Mouse (Mus musculus): ENCODE data around the gene Nanp. TPM values are rescaled to one million over a fixed set of nuclear protein-coding genes. Genes with fewer than 3 reads are reported as not detected.

Gene Nanp
- 52.4 and 58.9 TPM in 2 replicates for polyA plus RNA-seq (2014; fragmentation: Nextera tagmentation; extraction: Ambion mirVana)

DNA sequence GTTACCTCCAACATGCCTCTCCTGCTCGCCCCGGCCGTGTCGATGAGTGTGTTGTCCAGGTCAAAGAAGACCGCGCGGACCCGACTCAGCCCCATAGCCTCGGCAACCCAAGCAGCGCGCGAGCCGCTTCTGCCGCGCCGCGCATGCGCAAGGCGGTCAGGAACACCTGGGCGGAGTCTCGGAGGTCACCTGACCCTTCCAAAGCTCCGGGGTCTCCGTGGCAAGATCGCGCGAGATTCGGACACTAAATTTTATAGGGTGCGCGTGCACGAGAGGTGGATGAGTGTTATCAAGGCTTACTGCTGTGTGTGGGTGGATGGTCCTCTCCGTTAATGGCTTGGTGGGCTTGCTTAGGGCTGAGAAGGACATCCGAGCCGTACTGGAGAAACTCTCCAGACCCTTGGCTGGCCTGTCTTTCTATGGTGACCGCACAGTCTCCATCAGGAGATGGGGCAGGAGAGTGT lies at the start of gene Nanp, which contains the start of gene Ninl:
TSS of gene Nanp (minus strand) at position 167 of the 464 bp plus-strand sequence.
TSS of gene Ninl (minus strand) at position 151 of the 464 bp plus-strand sequence.
- H3K4me2 ChIP-seq = peak within 1 kb of the TSS; percentile 71
- H3K9ac ChIP-seq (ENCODE audit: low read length) = peak within 1 kb of the TSS; percentile 97
- H3K27ac ChIP-seq (ENCODE audit: low read depth, low read length) = peak within 1 kb of the TSS; percentile 40; the same call in 1 of the 2 replicates
- peak; percentile 97 for ATAC-seq (ENCODE audit: low FRiP score)
- peak; percentile 99 for DNase-seq (ENCODE audit: low spot score, missing footprints)
- no peaks in the 10 kb centered on the region for H3K27me3 ChIP-seq (ENCODE audit: control insufficient read depth, insufficient read depth, low read length)
- H3K9me3 ChIP-seq (ENCODE audit: control insufficient read depth, low read length) = no peaks in the 10 kb centered on the region
- H3K4me1 ChIP-seq (ENCODE audit: control insufficient read depth, insufficient read depth, low read length) = peaks cover 4% of the 10 kb centered on the region; the same call in 1 of the 2 replicates
- H3K4me3 ChIP-seq (ENCODE audit: low read depth, low read length) = peak within 1 kb of the TSS; percentile 87
- H3K36me3 ChIP-seq (ENCODE audit: control insufficient read depth, insufficient read depth, low read length) = no peaks in the 10 kb centered on the region
- WGBS = under 1% methylated on average over 34 of the region's 34 CpGs

GRCm38 (mm10) chr2:151056637-151057036 lies 17.4 kb upstream of the Nanp start:
- 93% methylated on average over 1 of the region's 1 CpGs for WGBS
- Histone ChIP-seq H3K9me3 (ENCODE audit: control insufficient read depth, low read length) (no peaks in the 10 kb centered on the region), H3K36me3 (ENCODE audit: control insufficient read depth, insufficient read depth, low read length) (no peaks in the 10 kb centered on the region), H3K4me2 (no peak overlapping the region), H3K9ac (ENCODE audit: low read length) (no peak overlapping the region), H3K27me3 (ENCODE audit: control insufficient read depth, insufficient read depth, low read length) (no peaks in the 10 kb centered on the region), H3K27ac (ENCODE audit: low read depth, low read length) (no peak overlapping the region), H3K4me1 (ENCODE audit: control insufficient read depth, insufficient read depth, low read length) (no peaks in the 10 kb centered on the region), H3K4me3 (ENCODE audit: low read depth, low read length) (no peak overlapping the region)
- no peak for DNase-seq (ENCODE audit: low spot score, missing footprints)
- ATAC-seq (ENCODE audit: low FRiP score) = no peak

- Histone ChIP-seq H3K4me1 (ENCODE audit: control insufficient read depth, insufficient read depth, low read length) (peaks cover 4% of the 10 kb centered on the region; the same call in 1 of the 2 replicates), H3K9me3 (ENCODE audit: control insufficient read depth, low read length) (no peaks in the 10 kb centered on the region)
- ATAC-seq (ENCODE audit: low FRiP score) = no peak
Observed at GRCm38 (mm10) chr2:151040411-151040810, 1.2 kb upstream of the Nanp start.

DNA sequence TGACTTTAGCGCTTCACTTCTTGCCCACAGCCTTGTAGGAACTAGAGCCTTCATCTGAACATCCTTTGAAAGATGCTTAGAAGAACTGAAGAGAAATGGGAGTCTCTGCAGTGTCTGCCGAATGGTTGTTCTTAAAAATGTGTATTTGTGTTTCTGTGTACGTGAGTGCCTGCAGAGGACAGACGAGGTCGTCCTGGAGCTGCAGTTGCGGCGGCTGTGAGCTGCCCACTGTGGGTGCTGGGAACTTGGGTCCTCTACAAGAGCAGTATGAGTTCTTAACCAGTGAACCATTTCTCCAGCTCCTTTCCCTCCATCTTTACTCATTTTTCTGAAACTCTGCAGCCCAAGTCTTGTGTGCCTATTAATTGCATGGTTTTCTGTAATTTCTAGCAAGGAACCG lies 528 bp upstream of the Nanp start:
- peak; percentile 84 for DNase-seq (ENCODE audit: low spot score, missing footprints)
- peaks cover 4% of the 10 kb centered on the region; the same call in 1 of the 2 replicates for H3K4me1 ChIP-seq (ENCODE audit: control insufficient read depth, insufficient read depth, low read length)
- H3K4me2 ChIP-seq = peak overlapping the region; percentile 71
- peak overlapping the region; percentile 87 for H3K4me3 ChIP-seq (ENCODE audit: low read depth, low read length)
- no peak overlapping the region for H3K27ac ChIP-seq (ENCODE audit: low read depth, low read length)
- H3K9me3 ChIP-seq (ENCODE audit: control insufficient read depth, low read length) = no peaks in the 10 kb centered on the region
- H3K27me3 ChIP-seq (ENCODE audit: control insufficient read depth, insufficient read depth, low read length) = no peaks in the 10 kb centered on the region
- peak overlapping the region; percentile 97 for H3K9ac ChIP-seq (ENCODE audit: low read length)
- peak; percentile 26 for ATAC-seq (ENCODE audit: low FRiP score)
- H3K36me3 ChIP-seq (ENCODE audit: control insufficient read depth, insufficient read depth, low read length) = no peaks in the 10 kb centered on the region
- WGBS = 44% methylated on average over 8 of the region's 8 CpGs

More at GRCm38 (mm10) chr2:151040411-151040810, 1.2 kb upstream of the Nanp start:
- WGBS = 85% methylated on average over 1 of the region's 1 CpGs
- no peak for DNase-seq (ENCODE audit: low spot score, missing footprints)
- Histone ChIP-seq H3K27ac (ENCODE audit: low read depth, low read length) (no peak overlapping the region), H3K9ac (ENCODE audit: low read length) (no peak overlapping the region), H3K27me3 (ENCODE audit: control insufficient read depth, insufficient read depth, low read length) (no peaks in the 10 kb centered on the region), H3K36me3 (ENCODE audit: control insufficient read depth, insufficient read depth, low read length) (no peaks in the 10 kb centered on the region), H3K4me2 (no peak overlapping the region), H3K4me3 (ENCODE audit: low read depth, low read length) (no peak overlapping the region)

DNA sequence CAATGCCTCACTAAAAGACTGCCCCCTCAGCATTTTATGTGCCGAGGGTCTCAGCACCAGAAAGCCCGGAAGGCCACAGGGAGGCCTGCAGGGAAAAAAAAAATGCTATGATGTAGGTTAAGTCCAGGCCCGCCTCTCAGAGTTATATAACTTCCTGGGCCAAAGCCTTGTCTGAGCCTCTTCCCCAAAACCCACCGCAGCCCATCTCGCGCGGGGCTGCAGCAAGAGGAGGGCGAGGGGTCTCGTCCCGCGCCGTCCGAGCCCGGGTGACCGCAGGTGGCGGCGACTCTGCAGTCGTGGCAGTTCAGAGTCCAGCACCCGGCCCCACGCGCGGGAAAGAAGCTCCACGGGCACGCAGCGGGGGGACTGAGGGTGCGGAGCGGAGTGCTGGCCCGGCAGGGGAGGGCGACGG lies 381 bp downstream of the Nanp start:
- H3K4me2 ChIP-seq = peak overlapping the region; percentile 71
- no peaks in the 10 kb centered on the region for H3K9me3 ChIP-seq (ENCODE audit: control insufficient read depth, low read length)
- H3K4me3 ChIP-seq (ENCODE audit: low read depth, low read length) = peak overlapping the region; percentile 87
- H3K4me1 ChIP-seq (ENCODE audit: control insufficient read depth, insufficient read depth, low read length) = peaks cover 4% of the 10 kb centered on the region; the same call in 1 of the 2 replicates
- peak; percentile 82 for ATAC-seq (ENCODE audit: low FRiP score)
- under 1% methylated on average over 25 of the region's 30 CpGs for WGBS
- peak overlapping the region; percentile 40; the same call in 1 of the 2 replicates for H3K27ac ChIP-seq (ENCODE audit: low read depth, low read length)
- H3K36me3 ChIP-seq (ENCODE audit: control insufficient read depth, insufficient read depth, low read length) = no peaks in the 10 kb centered on the region
- DNase-seq (ENCODE audit: low spot score, missing footprints) = peak; percentile 96
- H3K9ac ChIP-seq (ENCODE audit: low read length) = peak overlapping the region; percentile 97
- H3K27me3 ChIP-seq (ENCODE audit: control insufficient read depth, insufficient read depth, low read length) = no peaks in the 10 kb centered on the region

DNA sequence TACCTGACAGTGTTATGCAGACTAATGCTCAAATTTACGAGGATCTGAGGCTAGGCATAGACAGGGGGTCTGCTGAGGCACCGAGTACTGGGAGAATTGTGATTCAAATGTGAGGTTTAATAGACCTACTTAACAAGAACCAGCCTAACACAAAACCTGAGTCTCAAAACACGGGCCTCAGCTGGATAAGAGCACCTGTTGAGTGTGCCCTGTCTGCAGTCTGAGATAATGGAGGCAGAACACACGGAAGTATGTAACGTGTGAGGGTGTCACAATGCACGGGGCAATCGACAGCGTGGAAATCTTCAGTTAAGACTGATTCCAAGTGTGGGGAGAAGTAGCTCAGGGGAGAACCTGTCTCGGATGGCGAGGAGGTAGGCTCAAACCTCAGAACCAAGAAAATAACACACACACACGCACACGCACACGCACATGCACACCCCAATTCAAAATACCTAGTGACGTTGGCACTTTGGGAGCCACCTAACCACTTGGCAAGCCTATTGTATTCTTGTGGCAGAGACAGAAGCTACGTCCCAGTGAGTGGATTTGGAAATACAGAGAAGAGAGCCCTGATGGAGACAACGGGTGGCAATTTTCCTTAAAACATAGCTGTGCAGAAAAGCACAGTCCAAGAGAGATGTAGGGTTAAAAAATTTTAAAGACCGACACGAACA lies 1.2 kb downstream of the Nanp start:
- Histone ChIP-seq H3K36me3 (ENCODE audit: control insufficient read depth, insufficient read depth, low read length) (no peaks in the 10 kb centered on the region), H3K4me3 (ENCODE audit: low read depth, low read length) (peak overlapping the region; percentile 87), H3K9me3 (ENCODE audit: control insufficient read depth, low read length) (no peaks in the 10 kb centered on the region), H3K27me3 (ENCODE audit: control insufficient read depth, insufficient read depth, low read length) (no peaks in the 10 kb centered on the region), H3K27ac (ENCODE audit: low read depth, low read length) (no peak overlapping the region), H3K4me1 (ENCODE audit: control insufficient read depth, insufficient read depth, low read length) (peaks cover 4% of the 10 kb centered on the region; the same call in 1 of the 2 replicates), H3K9ac (ENCODE audit: low read length) (peak overlapping the region; percentile 97), H3K4me2 (peak overlapping the region; percentile 71)
- DNase-seq (ENCODE audit: low spot score, missing footprints) (peak; percentile 85), ATAC-seq (ENCODE audit: low FRiP score) (no peak)
- 67% methylated on average over 18 of the region's 18 CpGs for WGBS

DNA sequence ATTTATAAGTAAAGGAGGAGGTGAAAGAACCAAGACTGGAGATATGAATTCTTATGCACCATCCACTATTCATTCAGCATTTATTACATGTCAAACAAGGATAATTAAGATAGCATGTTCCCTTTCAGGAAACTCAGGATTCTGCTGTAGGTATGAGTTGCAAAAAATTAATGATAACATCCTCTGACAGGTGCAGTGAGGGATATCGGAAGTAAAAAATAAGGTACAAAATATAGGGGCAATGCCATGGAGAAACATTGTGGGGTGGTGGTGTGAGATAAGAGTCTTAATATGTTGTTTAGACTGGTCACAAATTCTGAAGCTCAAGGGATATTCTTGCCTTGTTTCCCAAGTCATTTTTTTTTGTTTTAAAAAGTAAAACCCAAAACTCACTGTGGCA lies 1.9 kb downstream of the Nanp start:
- Histone ChIP-seq H3K9ac (ENCODE audit: low read length) (no peak overlapping the region), H3K4me1 (ENCODE audit: control insufficient read depth, insufficient read depth, low read length) (peaks cover 4% of the 10 kb centered on the region; the same call in 1 of the 2 replicates), H3K4me2 (no peak overlapping the region; the same call in 1 of the 2 replicates), H3K9me3 (ENCODE audit: control insufficient read depth, low read length) (no peaks in the 10 kb centered on the region), H3K27me3 (ENCODE audit: control insufficient read depth, insufficient read depth, low read length) (no peaks in the 10 kb centered on the region), H3K4me3 (ENCODE audit: low read depth, low read length) (no peak overlapping the region), H3K27ac (ENCODE audit: low read depth, low read length) (no peak overlapping the region), H3K36me3 (ENCODE audit: control insufficient read depth, insufficient read depth, low read length) (no peaks in the 10 kb centered on the region)
- WGBS = 96% methylated on average over 1 of the region's 1 CpGs
- DNase-seq (ENCODE audit: low spot score, missing footprints) (no peak), ATAC-seq (ENCODE audit: low FRiP score) (no peak)

GRCm38 (mm10) chr2:151036721-151037120 lies 2.5 kb downstream of the Nanp start:
- H3K4me2 ChIP-seq = no peak overlapping the region
- H3K27ac ChIP-seq (ENCODE audit: low read depth, low read length) = no peak overlapping the region
- H3K4me1 ChIP-seq (ENCODE audit: control insufficient read depth, insufficient read depth, low read length) = peaks cover 4% of the 10 kb centered on the region; the same call in 1 of the 2 replicates
- H3K9ac ChIP-seq (ENCODE audit: low read length) = no peak overlapping the region
- no peaks in the 10 kb centered on the region for H3K27me3 ChIP-seq (ENCODE audit: control insufficient read depth, insufficient read depth, low read length)
- ATAC-seq (ENCODE audit: low FRiP score) (no peak), DNase-seq (ENCODE audit: low spot score, missing footprints) (no peak)
- H3K36me3 ChIP-seq (ENCODE audit: control insufficient read depth, insufficient read depth, low read length) = no peaks in the 10 kb centered on the region
- H3K4me3 ChIP-seq (ENCODE audit: low read depth, low read length) = no peak overlapping the region
- 92% methylated on average over 2 of the region's 2 CpGs for WGBS
- H3K9me3 ChIP-seq (ENCODE audit: control insufficient read depth, low read length) = no peaks in the 10 kb centered on the region

DNA sequence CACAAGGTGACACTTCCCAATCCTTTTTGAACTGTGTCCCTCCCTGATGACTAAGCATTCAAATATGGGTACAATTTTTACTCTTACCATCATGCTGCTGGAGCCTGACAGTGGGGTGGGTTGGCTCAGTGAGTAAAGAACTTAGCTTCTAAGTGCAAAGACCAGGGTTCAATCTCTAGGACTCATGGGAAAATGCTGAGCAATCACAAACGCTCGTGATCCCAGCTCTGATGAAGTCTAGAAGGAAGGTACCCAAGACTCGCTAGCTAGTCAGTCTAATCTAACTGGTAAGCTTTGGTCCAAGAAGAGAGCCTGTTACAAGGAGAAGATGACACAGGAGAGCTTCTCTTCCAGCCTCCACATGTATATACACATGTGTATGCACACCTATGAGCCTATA lies 4.8 kb downstream of the Nanp start:
- Histone ChIP-seq H3K9ac (ENCODE audit: low read length) (no peak overlapping the region), H3K9me3 (ENCODE audit: control insufficient read depth, low read length) (no peaks in the 10 kb centered on the region), H3K4me2 (no peak overlapping the region), H3K27me3 (ENCODE audit: control insufficient read depth, insufficient read depth, low read length) (no peaks in the 10 kb centered on the region), H3K4me3 (ENCODE audit: low read depth, low read length) (no peak overlapping the region), H3K4me1 (ENCODE audit: control insufficient read depth, insufficient read depth, low read length) (peaks cover 4% of the 10 kb centered on the region; the same call in 1 of the 2 replicates), H3K36me3 (ENCODE audit: control insufficient read depth, insufficient read depth, low read length) (no peaks in the 10 kb centered on the region), H3K27ac (ENCODE audit: low read depth, low read length) (no peak overlapping the region)
- WGBS = 90% methylated on average over 3 of the region's 3 CpGs
- DNase-seq (ENCODE audit: low spot score, missing footprints) (no peak), ATAC-seq (ENCODE audit: low FRiP score) (no peak)
